Mouse (Mus musculus) midbrain, postnatal 0 days (tissue): Measurements from ENCODE around the gene Xylt1. TPM values are rescaled to one million over a fixed set of nuclear protein-coding genes. Genes with fewer than 3 reads are reported as not detected.

Experiments
- ATAC-seq: fragments of 200-750 bp; cut with Nextera tagmentation; 2 replicates; pipeline ENCODE4 v1.8.0; 2017; ENCODE audit warnings: moderate number of reproducible peaks, mild to moderate bottlenecking, moderate TSS enrichment, moderate library complexity; ENCODE audit not compliant: low FRiP score
- DNase-seq: peaks from one replicate; pipeline ENCODE4 v3.0.0-alpha.2; 2015; ENCODE audit warnings: low spot score
- H3K27ac ChIP-seq: fragments of 300-500 bp; sonication (generic); 2 replicates; pipeline ENCODE4 v1.5.1; 2014; ENCODE audit warnings: low read depth, mild to moderate bottlenecking, low read length, mixed read lengths
- H3K27me3 ChIP-seq: fragments of 300-500 bp; sonication (generic); 2 replicates; pipeline ENCODE4 v1.6.1; 2014; ENCODE audit warnings: low read length, control low read depth, mixed read lengths; ENCODE audit not compliant: insufficient read depth
- H3K36me3 ChIP-seq: fragments of 300-500 bp; sonication (generic); 2 replicates; pipeline ENCODE4 v1.6.1; 2014; ENCODE audit warnings: low read length, control low read depth, mixed read lengths; ENCODE audit not compliant: insufficient read depth
- H3K4me1 ChIP-seq: fragments of 300-500 bp; sonication (generic); 2 replicates; pipeline ENCODE4 v1.6.1; 2014; ENCODE audit warnings: mild to moderate bottlenecking, control low read depth, antibody characterized with exemption, low read length, mixed read lengths; ENCODE audit not compliant: insufficient read depth
- H3K4me2 ChIP-seq: fragments of 300-500 bp; sonication (generic); 2 replicates; pipeline ENCODE4 v1.6.1; 2014; ENCODE audit warnings: low read depth, mild to moderate bottlenecking, low read length, mixed read lengths; ENCODE audit not compliant: poor library complexity, severe bottlenecking
- H3K4me3 ChIP-seq: fragments of 300-500 bp; sonication (generic); 2 replicates; pipeline ENCODE4 v1.5.1; 2014; ENCODE audit warnings: low read depth, mild to moderate bottlenecking, low read length, moderate library complexity
- H3K9ac ChIP-seq: fragments of 300-500 bp; sonication (generic); replicated peaks from 2 replicates; pipeline ENCODE4 v1.6.1; 2014; ENCODE audit warnings: mild to moderate bottlenecking, low read length, moderate library complexity, mixed read lengths; ENCODE audit not compliant: poor library complexity, severe bottlenecking
- H3K9me3 ChIP-seq: fragments of 300-500 bp; sonication (generic); 2 replicates; pipeline ENCODE4 v1.6.1; 2016; ENCODE audit warnings: low read length, control low read depth
- CTCF ChIP-seq: IDR thresholded peaks from 2 replicates; pipeline ENCODE4 v1.5.1; 2016; ENCODE audit warnings: antibody characterized with exemption, mild to moderate bottlenecking
- WGBS: fragments of 180-500 bp; shearing (Covaris S2); extraction: QIAGEN DNeasy Blood & Tissue Kit; methylation state at CpG from one replicate; pipeline ENCODE4 v1.1.7; 2014; 5-methylcytosine and 5-hydroxymethylcytosine counted together
- polyA plus RNA-seq: library from polyadenylated mRNA; unstranded; fragments of >200 nt; fragmentation: Nextera tagmentation; extraction: Ambion mirVana; gene quantifications from 2 replicates; pipeline ENCODE4 v1.2.1, GENCODE M21; 2015
- total RNA-seq: library from RNA; depleted of rRNA; stranded (reverse); fragments of >200 nt; gene quantifications from 2 replicates; pipeline ENCODE4 v1.2.3, GENCODE M21; 2014; rRNA removed

Gene Xylt1
- total RNA-seq (16.4 and 20.8 TPM in 2 replicates), polyA plus RNA-seq (2.1 and 2.5 TPM in 2 replicates)

- peak within 1 kb of the TSS; percentile 71 for H3K27ac ChIP-seq
- H3K36me3 ChIP-seq = no peaks in the 10 kb centered on the region
- DNase-seq (peak; percentile 81), ATAC-seq (peak; percentile 89)
- H3K9me3 ChIP-seq = no peaks in the 10 kb centered on the region
- peak within 1 kb of the TSS; percentile 87 for H3K9ac ChIP-seq
- peaks cover 8% of the 10 kb centered on the region; the same call in 1 of the 2 replicates for H3K4me1 ChIP-seq
- TF ChIP-seq CTCF = no peak
- H3K27me3 ChIP-seq = peaks cover 4% of the 10 kb centered on the region; the same call in 1 of the 2 replicates
- under 1% methylated on average over 45 of the region's 69 CpGs for WGBS
- H3K4me2 ChIP-seq = peak within 1 kb of the TSS; percentile 89
- peak within 1 kb of the TSS; percentile 77 for H3K4me3 ChIP-seq
Observed at GRCm38 (mm10) chr7:117380418-117381187, at the start of gene Xylt1. Xylt1 (plus strand) TSS chr7:117380979.

- Histone ChIP-seq H3K4me2 (no peak overlapping the region), H3K9ac (no peak overlapping the region), H3K4me1 (no peaks in the 10 kb centered on the region), H3K27ac (no peak overlapping the region), H3K4me3 (no peak overlapping the region), H3K36me3 (no peaks in the 10 kb centered on the region), H3K27me3 (no peaks in the 10 kb centered on the region), H3K9me3 (no peaks in the 10 kb centered on the region)
- TF ChIP-seq CTCF = no peak
- DNase-seq (no peak), ATAC-seq (no peak)
- WGBS = 80% methylated on average over 5 of the region's 5 CpGs
Observed at GRCm38 (mm10) chr7:117333936-117334335, 46.8 kb upstream of the Xylt1 start.

GRCm38 (mm10) chr7:117356316-117356715, 24.5 kb upstream of the Xylt1 start:
- WGBS = 73% methylated on average over 2 of the region's 2 CpGs
- H3K27me3 ChIP-seq = no peaks in the 10 kb centered on the region
- no peak overlapping the region for H3K9ac ChIP-seq
- ATAC-seq (no peak), DNase-seq (no peak)
- H3K36me3 ChIP-seq = no peaks in the 10 kb centered on the region
- H3K4me2 ChIP-seq = no peak overlapping the region
- no peaks in the 10 kb centered on the region for H3K4me1 ChIP-seq
- H3K27ac ChIP-seq = no peak overlapping the region
- no peak overlapping the region for H3K4me3 ChIP-seq
- TF ChIP-seq CTCF = no peak
- H3K9me3 ChIP-seq = no peaks in the 10 kb centered on the region

- 82% methylated on average over 6 of the region's 6 CpGs for WGBS
- H3K4me1 ChIP-seq = no peaks in the 10 kb centered on the region
- H3K9ac ChIP-seq = no peak overlapping the region
- H3K27ac ChIP-seq = no peak overlapping the region
- no peak overlapping the region for H3K4me3 ChIP-seq
- H3K4me2 ChIP-seq = no peak overlapping the region
- DNase-seq = no peak
- no peaks in the 10 kb centered on the region for H3K27me3 ChIP-seq
- no peak for TF ChIP-seq CTCF
- no peaks in the 10 kb centered on the region for H3K36me3 ChIP-seq
- no peak for ATAC-seq
- H3K9me3 ChIP-seq = no peaks in the 10 kb centered on the region
Observed at GRCm38 (mm10) chr7:117357425-117358194, 23.2 kb upstream of the Xylt1 start.

- ATAC-seq (no peak), DNase-seq (no peak)
- TF ChIP-seq CTCF = no peak
- no peak overlapping the region for H3K4me2 ChIP-seq
- no peaks in the 10 kb centered on the region for H3K36me3 ChIP-seq
- WGBS = 83% methylated on average over 2 of the region's 2 CpGs
- H3K4me1 ChIP-seq = no peaks in the 10 kb centered on the region
- no peaks in the 10 kb centered on the region for H3K9me3 ChIP-seq
- H3K27ac ChIP-seq = no peak overlapping the region
- no peak overlapping the region for H3K9ac ChIP-seq
- H3K27me3 ChIP-seq = no peaks in the 10 kb centered on the region
- H3K4me3 ChIP-seq = no peak overlapping the region
Observed at GRCm38 (mm10) chr7:117361281-117361680, 19.5 kb upstream of the Xylt1 start.

- Histone ChIP-seq H3K36me3 (no peaks in the 10 kb centered on the region), H3K4me3 (no peak overlapping the region), H3K4me2 (no peak overlapping the region), H3K27ac (no peak overlapping the region), H3K9me3 (no peaks in the 10 kb centered on the region), H3K9ac (no peak overlapping the region), H3K27me3 (no peaks in the 10 kb centered on the region), H3K4me1 (no peaks in the 10 kb centered on the region)
- peak; percentile 22 for TF ChIP-seq CTCF
- WGBS = 89% methylated on average over 4 of the region's 4 CpGs
- no peak for ATAC-seq
- no peak for DNase-seq
Observed at GRCm38 (mm10) chr7:117362493-117362892, 18.3 kb upstream of the Xylt1 start.
